Mouse (Mus musculus) small intestine, adult 2 months (tissue): ENCODE measurements around the gene Kdm4c.

ENCODE experiments used
- CTCF ChIP-seq: fragments of 200-500 bp; IDR thresholded peaks from 2 replicates; pipeline ENCODE4 v1.5.1; 2012; ENCODE audit warnings: low read depth, mild to moderate bottlenecking, control low read depth, inconsistent platforms, low read length, moderate library complexity, mixed read lengths; ENCODE audit not compliant: insufficient replicate concordance, insufficient read length; ENCODE audit errors: extremely low read depth
- POLR2A ChIP-seq: fragments of 200-500 bp; IDR thresholded peaks from 2 replicates; pipeline ENCODE4 v1.6.1; 2012; ENCODE audit warnings: low read depth, mild to moderate bottlenecking, control low read depth, inconsistent platforms, low read length, moderate library complexity

GRCm38 (mm10) chr4:74312858-74313257 lies 70.6 kb downstream of the Kdm4c start:
- TF ChIP-seq CTCF (no peak), POLR2A (no peak)
